Mouse (Mus musculus) ovary, adult 2 months (tissue): ENCODE measurements around the gene Ift81. TPM values are rescaled to one million over a fixed set of nuclear protein-coding genes. Genes with fewer than 3 reads are reported as not detected.

Experiments
- polyA plus RNA-seq: library from polyadenylated mRNA; depleted of rRNA; stranded (reverse); fragments of >200 nt; gene quantifications from 2 replicates; pipeline ENCODE4 v1.2.3, GENCODE M21; 2012; rRNA removed

Ift81 gene
- 1.3 and 2.6 TPM in 2 replicates for polyA plus RNA-seq

GRCm38 (mm10) chr5:122613908-122614732 lies at the start of gene Ift81:
Gene Ift81, minus strand, starts transcription at chr5:122614518.

GRCm38 (mm10) chr5:122643701-122644100 lies 29.4 kb upstream of the Ift81 start, which contains the start of gene P2rx7:
Gene P2rx7, plus strand, starts transcription at chr5:122643911.

GRCm38 (mm10) chr5:122502077-122502941 lies 112.0 kb downstream of the Ift81 start, which contains the start of gene Atp2a2:
Gene Atp2a2, minus strand, starts transcription at chr5:122502225.

Other genes with a start within 250 kb of the Ift81 start
- 74.3 and 78.9 TPM in 2 replicates for gene Gpn3, start 242.6 kb downstream of the Ift81 start, polyA plus RNA-seq
- 42.6 and 45.6 TPM in 2 replicates for gene Fam216a, start 242.2 kb downstream of the Ift81 start, polyA plus RNA-seq
- gene Arpc3, start 222.6 kb downstream of the Ift81 start, polyA plus RNA-seq: 74.5 and 83.4 TPM in 2 replicates
- 54.2 and 59.0 TPM in 2 replicates for gene Anapc7, start 192.8 kb downstream of the Ift81 start, polyA plus RNA-seq
- 99.6 and 109 TPM in 2 replicates for gene Atp2a2, start 112.3 kb downstream of the Ift81 start, polyA plus RNA-seq
- gene P2rx7, start 29.4 kb upstream of the Ift81 start, polyA plus RNA-seq: 29.4 and 39.3 TPM in 2 replicates
- gene P2rx4, start 93.0 kb upstream of the Ift81 start, polyA plus RNA-seq: 35.8 and 44.9 TPM in 2 replicates
- gene Camkk2, start 164.9 kb upstream of the Ift81 start, polyA plus RNA-seq: 89.8 and 92.7 TPM in 2 replicates
- gene Anapc5, start 206.8 kb upstream of the Ift81 start, polyA plus RNA-seq: 332 and 419 TPM in 2 replicates
- gene Rnf34, start 235.5 kb upstream of the Ift81 start, polyA plus RNA-seq: 9.2 and 16.0 TPM in 2 replicates